Mouse (Mus musculus) limb, embryonic 11.5 days (tissue): ENCODE data around the gene Myf5. TPM values are rescaled to one million over a fixed set of nuclear protein-coding genes. Genes with fewer than 3 reads are reported as not detected.
A peak's percentile ranks its signal among the peaks of the same experiment; 100 is the strongest.

Experiments used
- ATAC-seq: fragments of 200-750 bp; cut with Nextera tagmentation; 2 replicates; pipeline ENCODE4 v1.8.0; 2017; ENCODE audit warnings: low read depth; ENCODE audit not compliant: insufficient number of reproducible peaks, low FRiP score, low TSS enrichment
- DNase-seq: peaks from one replicate; pipeline ENCODE4 v3.0.0-alpha.2; 2015; ENCODE audit warnings: low spot score
- H3K27ac ChIP-seq: fragments of 300-500 bp; sonication (generic); replicated peaks from 2 replicates; pipeline ENCODE4 v1.5.1; 2014; ENCODE audit warnings: low read depth, mild to moderate bottlenecking, low read length
- H3K27me3 ChIP-seq: fragments of 300-500 bp; sonication (generic); 2 replicates; pipeline ENCODE4 v1.6.1; 2014; ENCODE audit warnings: mild to moderate bottlenecking, low read length, mixed read lengths; ENCODE audit not compliant: control insufficient read depth, insufficient read depth
- H3K36me3 ChIP-seq: fragments of 300-500 bp; sonication (generic); 2 replicates; pipeline ENCODE4 v1.6.1; 2014; ENCODE audit warnings: mild to moderate bottlenecking, low read length, moderate library complexity, mixed read lengths; ENCODE audit not compliant: control insufficient read depth, insufficient read depth
- H3K4me1 ChIP-seq: fragments of 300-500 bp; sonication (generic); 2 replicates; pipeline ENCODE4 v1.6.1; 2014; ENCODE audit warnings: low read length, mixed read lengths; ENCODE audit not compliant: control insufficient read depth, insufficient read depth
- H3K4me2 ChIP-seq: fragments of 300-500 bp; sonication (generic); 2 replicates; pipeline ENCODE4 v1.6.1; 2014; ENCODE audit warnings: low read depth, mild to moderate bottlenecking, moderate library complexity; ENCODE audit not compliant: severe bottlenecking
- H3K4me3 ChIP-seq: fragments of 300-500 bp; sonication (generic); 2 replicates; pipeline ENCODE4 v1.5.1; 2014; ENCODE audit warnings: low read depth, low read length
- H3K9ac ChIP-seq: fragments of 300-500 bp; sonication (generic); 2 replicates; pipeline ENCODE4 v1.6.1; 2014; ENCODE audit warnings: mild to moderate bottlenecking, low read length
- H3K9me3 ChIP-seq: fragments of 300-500 bp; sonication (generic); 2 replicates; pipeline ENCODE4 v1.6.1; 2016; ENCODE audit warnings: low read length; ENCODE audit not compliant: control insufficient read depth
- WGBS: fragments of 180-500 bp; shearing (Covaris S2); extraction: QIAGEN DNeasy Blood & Tissue Kit; methylation state at CpG from one replicate; pipeline ENCODE4 v1.1.7; 2014; 5-methylcytosine and 5-hydroxymethylcytosine counted together
- polyA plus RNA-seq: library from polyadenylated mRNA; unstranded; fragments of >200 nt; fragmentation: Nextera tagmentation; extraction: Ambion mirVana; gene quantifications from 2 replicates; pipeline ENCODE4 v1.2.1, GENCODE M21; 2014

Gene Myf5
- 19.1 and 20.3 TPM in 2 replicates for polyA plus RNA-seq

- Histone ChIP-seq H3K9ac (no peak within 1 kb of the TSS), H3K27me3 (0 out of 2 replicates have a peak, but pooled peaks cover 2% of the 10 kb centered on the region), H3K4me1 (no peaks in the 10 kb centered on the region), H3K4me3 (no peak within 1 kb of the TSS; the same call in 1 of the 2 replicates), H3K27ac (no peak within 1 kb of the TSS), H3K4me2 (peak within 1 kb of the TSS; percentile 4; the same call in 1 of the 2 replicates), H3K36me3 (no peaks in the 10 kb centered on the region), H3K9me3 (no peaks in the 10 kb centered on the region)
- DNase-seq (no peak), ATAC-seq (peak; percentile 45)
- 31% methylated on average over 8 of the region's 8 CpGs for WGBS
Measured at GRCm38 (mm10) chr10:107485870-107486269, at the start of gene Myf5. Gene Myf5, minus strand, starts transcription at chr10:107486134.

DNA sequence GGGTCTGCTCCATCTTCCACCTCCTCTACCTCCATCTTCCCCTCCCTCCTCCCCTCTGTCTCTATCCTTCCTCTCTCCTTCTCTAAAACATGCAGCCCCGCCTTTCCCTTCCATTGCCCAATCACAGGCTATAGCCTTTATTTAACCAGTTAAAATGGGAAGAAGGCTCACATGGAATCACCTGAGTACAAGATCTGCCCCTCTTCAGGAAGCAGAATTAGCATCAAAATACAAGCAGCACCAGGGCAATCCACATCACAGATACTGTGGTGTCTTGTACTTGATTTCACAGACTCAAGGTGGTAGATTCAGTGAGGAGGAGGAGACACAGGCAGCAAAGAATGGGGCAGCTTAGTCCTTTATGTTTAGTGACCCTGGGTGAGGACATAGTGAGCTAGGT lies 42.8 kb upstream of the Myf5 start:
- ATAC-seq (no peak), DNase-seq (no peak)
- WGBS: 79% methylated on average over 1 of the region's 1 CpGs
- H3K36me3 ChIP-seq: no peaks in the 10 kb centered on the region
- no peaks in the 10 kb centered on the region for H3K9me3 ChIP-seq
- H3K4me3 ChIP-seq: no peak overlapping the region
- H3K27me3 ChIP-seq: no peaks in the 10 kb centered on the region
- no peaks in the 10 kb centered on the region for H3K4me1 ChIP-seq
- no peak overlapping the region for H3K27ac ChIP-seq
- H3K9ac ChIP-seq: no peak overlapping the region
- H3K4me2 ChIP-seq: no peak overlapping the region

- Histone ChIP-seq H3K4me3 (no peak overlapping the region), H3K4me1 (no peaks in the 10 kb centered on the region), H3K9me3 (no peaks in the 10 kb centered on the region), H3K9ac (no peak overlapping the region), H3K27ac (no peak overlapping the region), H3K36me3 (no peaks in the 10 kb centered on the region), H3K27me3 (no peaks in the 10 kb centered on the region), H3K4me2 (no peak overlapping the region)
- WGBS: 85% methylated on average over 5 of the region's 5 CpGs
- no peak for ATAC-seq
- no peak for DNase-seq
Measured at GRCm38 (mm10) chr10:107519216-107519615, 33.3 kb upstream of the Myf5 start.

DNA sequence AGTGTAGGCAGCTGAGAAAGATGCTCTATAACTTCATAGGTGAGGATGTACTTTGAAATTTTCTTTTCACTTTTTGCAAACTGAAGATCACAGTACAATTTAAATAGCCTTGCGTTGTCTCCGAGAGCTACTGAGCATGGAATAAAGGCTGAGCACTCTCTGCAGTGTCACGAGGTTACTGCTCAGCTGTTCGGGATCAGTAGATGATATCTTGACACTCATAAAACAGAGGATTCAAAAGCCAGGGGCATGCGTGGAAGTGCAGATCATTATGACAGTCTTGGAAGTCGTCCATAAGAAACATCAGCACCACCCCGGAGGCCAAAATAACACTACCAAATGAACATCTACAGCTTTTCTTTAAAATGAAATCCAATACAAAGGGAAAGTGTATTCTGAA lies 30.7 kb upstream of the Myf5 start:
- no peaks in the 10 kb centered on the region for H3K36me3 ChIP-seq
- no peak overlapping the region for H3K4me3 ChIP-seq
- no peaks in the 10 kb centered on the region for H3K4me1 ChIP-seq
- 86% methylated on average over 7 of the region's 7 CpGs for WGBS
- no peak overlapping the region for H3K4me2 ChIP-seq
- no peak overlapping the region for H3K27ac ChIP-seq
- H3K9me3 ChIP-seq: no peaks in the 10 kb centered on the region
- no peak for DNase-seq
- no peak overlapping the region for H3K9ac ChIP-seq
- H3K27me3 ChIP-seq: no peaks in the 10 kb centered on the region
- no peak for ATAC-seq

GRCm38 (mm10) chr10:107514735-107515134 lies 28.8 kb upstream of the Myf5 start:
- 52% methylated on average over 7 of the region's 7 CpGs for WGBS

GRCm38 (mm10) chr10:107506397-107506796 lies 20.5 kb upstream of the Myf5 start:
- ATAC-seq (no peak), DNase-seq (no peak)
- Histone ChIP-seq H3K9ac (no peak overlapping the region), H3K27me3 (no peaks in the 10 kb centered on the region), H3K36me3 (no peaks in the 10 kb centered on the region), H3K4me2 (no peak overlapping the region), H3K4me3 (no peak overlapping the region), H3K9me3 (no peaks in the 10 kb centered on the region), H3K4me1 (no peaks in the 10 kb centered on the region), H3K27ac (no peak overlapping the region)
- 77% methylated on average over 2 of the region's 2 CpGs for WGBS

More at GRCm38 (mm10) chr10:107514735-107515134, 28.8 kb upstream of the Myf5 start:
- DNase-seq (no peak), ATAC-seq (no peak)
- Histone ChIP-seq H3K36me3 (no peaks in the 10 kb centered on the region), H3K27ac (no peak overlapping the region), H3K27me3 (no peaks in the 10 kb centered on the region), H3K9me3 (no peaks in the 10 kb centered on the region), H3K4me3 (no peak overlapping the region), H3K9ac (no peak overlapping the region), H3K4me1 (no peaks in the 10 kb centered on the region), H3K4me2 (no peak overlapping the region)

GRCm38 (mm10) chr10:107503430-107503829 lies 17.5 kb upstream of the Myf5 start:
- no peaks in the 10 kb centered on the region for H3K36me3 ChIP-seq
- H3K27ac ChIP-seq: no peak overlapping the region
- H3K4me1 ChIP-seq: no peaks in the 10 kb centered on the region
- H3K9me3 ChIP-seq: no peaks in the 10 kb centered on the region
- no peak overlapping the region for H3K4me2 ChIP-seq
- no peak for DNase-seq
- no peak overlapping the region for H3K9ac ChIP-seq
- no peak overlapping the region for H3K4me3 ChIP-seq
- H3K27me3 ChIP-seq: no peaks in the 10 kb centered on the region
- WGBS: 85% methylated on average over 4 of the region's 4 CpGs
- no peak for ATAC-seq

GRCm38 (mm10) chr10:107502193-107502592 lies 16.3 kb upstream of the Myf5 start:
- ATAC-seq (no peak), DNase-seq (no peak)
- WGBS: 91% methylated on average over 7 of the region's 7 CpGs
- H3K9me3 ChIP-seq: no peaks in the 10 kb centered on the region
- no peaks in the 10 kb centered on the region for H3K4me1 ChIP-seq
- H3K36me3 ChIP-seq: no peaks in the 10 kb centered on the region
- no peaks in the 10 kb centered on the region for H3K27me3 ChIP-seq
- H3K4me3 ChIP-seq: no peak overlapping the region
- no peak overlapping the region for H3K9ac ChIP-seq
- no peak overlapping the region for H3K27ac ChIP-seq
- H3K4me2 ChIP-seq: no peak overlapping the region

GRCm38 (mm10) chr10:107499656-107500055 lies 13.7 kb upstream of the Myf5 start:
- DNase-seq (no peak), ATAC-seq (no peak)
- Histone ChIP-seq H3K9me3 (no peaks in the 10 kb centered on the region), H3K4me3 (no peak overlapping the region), H3K4me2 (no peak overlapping the region), H3K27me3 (no peaks in the 10 kb centered on the region), H3K9ac (no peak overlapping the region), H3K4me1 (no peaks in the 10 kb centered on the region), H3K36me3 (no peaks in the 10 kb centered on the region), H3K27ac (no peak overlapping the region)
- WGBS: 85% methylated on average over 7 of the region's 7 CpGs
